Mouse (Mus musculus): Measurements from ENCODE around the gene Prdx5. TPM values are rescaled to one million over a fixed set of nuclear protein-coding genes. Genes with fewer than 3 reads are reported as not detected.

Gene Prdx5
- 59.7 TPM for total RNA-seq (2023)

DNA sequence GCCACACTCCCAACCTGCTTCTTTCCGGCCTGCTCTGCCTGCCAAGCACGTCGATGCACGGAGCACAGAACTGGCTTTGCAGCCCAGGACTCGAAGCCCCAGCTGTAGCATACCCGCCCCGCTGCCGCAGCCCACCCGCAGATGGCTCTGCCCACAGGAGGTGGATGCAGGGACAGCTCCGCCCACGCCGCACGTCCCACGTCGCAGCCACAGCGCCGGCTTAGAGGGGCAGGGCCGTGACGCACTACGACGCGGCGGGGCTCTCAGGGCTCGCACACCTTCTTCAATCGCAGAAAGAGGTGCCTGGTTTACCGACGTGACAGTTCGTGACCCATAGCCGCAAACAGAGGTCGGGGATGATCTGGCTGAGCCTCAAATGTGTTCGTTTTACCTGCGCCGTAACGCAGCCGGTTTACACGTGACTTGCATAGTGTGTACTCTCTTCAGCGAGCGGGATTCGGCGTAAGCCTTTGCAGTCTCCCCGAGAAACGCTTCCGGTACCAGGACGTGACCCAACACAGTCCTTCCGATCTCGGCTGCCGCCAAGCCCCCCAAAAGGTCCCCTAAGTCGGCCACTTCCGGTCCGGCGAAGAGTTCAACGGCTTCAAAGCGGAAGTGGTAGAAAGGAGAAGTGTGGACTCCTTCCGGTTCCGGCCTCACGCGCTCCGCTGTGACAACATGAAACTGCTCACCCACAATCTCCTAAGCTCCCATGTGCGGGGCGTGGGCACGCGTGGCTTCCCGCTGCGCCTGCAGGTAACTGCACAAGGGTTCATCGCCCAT, at the start of gene Prdx5, which contains the start of gene Trmt112:
Prdx5 (minus strand) TSS at position 600 of the 783 bp plus-strand sequence.
Trmt112 (plus strand) TSS at position 192 of the 783 bp plus-strand sequence.

DNA sequence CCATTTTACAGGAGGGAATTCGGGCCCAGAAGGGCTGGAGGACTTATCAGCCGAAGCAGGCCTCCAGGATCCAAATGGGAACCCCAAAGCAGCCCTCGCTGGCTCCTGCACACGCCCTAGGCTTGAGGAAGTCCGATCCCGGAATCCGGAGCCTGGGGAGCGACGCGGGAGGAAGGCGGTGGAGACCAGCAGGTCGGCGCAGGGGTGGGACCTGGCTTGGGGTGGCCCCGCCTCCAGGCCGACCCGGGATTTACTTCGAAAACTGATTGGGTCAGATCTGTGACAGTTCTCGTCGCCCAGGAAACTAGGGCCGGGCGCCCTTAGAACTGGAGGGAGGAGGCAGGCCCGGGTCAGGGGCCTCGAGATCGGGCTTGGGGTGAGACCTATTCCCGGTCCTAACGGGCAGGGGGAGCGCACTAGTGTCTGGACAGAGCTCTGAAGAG, 32.4 kb upstream of the Prdx5 start, which contains the start of gene Gpr137:
Gpr137 (minus strand) TSS at position 232 of the 443 bp plus-strand sequence.

DNA sequence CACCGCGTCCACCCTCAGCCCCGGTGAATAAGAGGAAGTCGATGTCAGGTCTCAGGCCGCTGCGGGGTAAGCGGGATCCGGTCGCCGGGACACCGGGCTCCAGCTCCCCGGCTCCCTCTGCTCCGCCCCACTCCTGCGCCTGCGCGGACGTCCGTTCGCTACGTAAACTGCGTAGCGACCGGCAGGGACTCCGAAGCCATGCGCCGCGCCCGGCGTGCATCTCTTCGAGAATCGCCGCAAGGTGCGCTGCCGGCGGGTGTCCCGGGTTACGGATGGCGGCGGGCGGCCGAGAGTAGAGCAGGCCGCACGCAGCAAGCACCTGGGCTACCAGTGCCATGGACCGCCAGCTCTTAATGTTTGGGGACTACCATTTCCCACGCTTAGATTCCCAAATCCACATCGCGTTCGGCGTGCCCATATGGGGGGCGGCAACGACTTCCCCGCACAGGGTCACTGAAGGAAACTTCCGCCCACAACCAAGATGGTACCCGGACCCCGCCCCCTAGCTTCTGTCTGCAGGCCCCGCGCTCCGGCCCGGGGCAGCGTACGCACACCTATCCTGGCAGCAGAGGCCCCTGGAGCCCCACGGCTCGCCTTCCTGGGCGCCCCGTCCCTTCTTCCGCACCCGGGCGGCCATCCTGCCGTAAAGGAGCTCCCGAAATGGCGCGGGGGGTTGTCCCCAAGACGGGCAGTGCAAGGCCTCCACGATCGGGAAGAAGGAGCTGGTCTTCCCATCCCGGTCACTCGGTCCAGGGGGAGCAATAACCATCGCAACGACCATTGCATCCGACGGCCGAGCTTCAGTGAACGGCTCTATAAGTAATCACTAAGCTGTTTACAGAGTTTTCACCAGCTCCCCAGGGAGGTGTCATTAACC, 31.7 kb upstream of the Prdx5 start, which contains the start of gene Bad:
Bad (plus strand) TSS at position 490 of the 877 bp plus-strand sequence.

DNA sequence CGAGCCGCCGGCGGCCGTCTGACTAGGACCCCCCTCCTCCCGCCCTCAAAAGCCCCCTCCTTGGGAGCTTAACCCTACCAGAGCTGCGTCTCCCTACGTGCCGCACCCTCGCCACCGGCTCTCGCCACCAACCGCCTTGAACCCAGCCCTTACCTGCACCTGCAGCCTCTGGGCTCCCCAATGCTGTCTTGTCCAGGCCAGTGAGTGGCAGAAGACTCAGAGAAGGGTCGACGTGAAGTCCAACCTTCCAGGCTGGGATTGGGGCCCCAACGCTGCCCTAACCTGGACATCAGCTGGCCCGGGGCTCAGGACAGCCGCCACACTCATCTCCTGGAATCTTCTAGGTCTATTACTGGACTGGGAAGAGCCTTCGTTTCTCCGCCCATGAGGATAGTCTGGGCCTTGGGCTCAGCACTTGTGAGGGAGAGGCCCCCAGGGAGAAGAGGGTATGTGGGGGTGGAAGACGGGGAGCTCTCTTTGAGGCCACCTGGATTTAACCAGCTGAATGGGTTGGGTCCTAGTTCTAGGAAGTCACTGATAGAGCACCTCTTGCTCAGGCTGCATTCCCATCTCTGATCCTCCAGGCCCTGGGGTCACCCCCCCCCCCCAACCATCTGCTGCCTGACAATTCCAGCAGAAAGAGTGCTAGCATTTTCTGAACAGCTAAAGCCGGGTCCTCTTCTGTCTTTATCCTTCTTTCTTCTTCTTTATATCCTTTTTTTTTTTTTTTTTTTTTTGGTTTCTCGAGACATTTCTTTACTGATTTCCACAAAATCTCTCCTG, 24.5 kb upstream of the Prdx5 start, which contains the start of gene Kcnk4:
Kcnk4 (minus strand) TSS at position 321 of the 783 bp plus-strand sequence.

DNA sequence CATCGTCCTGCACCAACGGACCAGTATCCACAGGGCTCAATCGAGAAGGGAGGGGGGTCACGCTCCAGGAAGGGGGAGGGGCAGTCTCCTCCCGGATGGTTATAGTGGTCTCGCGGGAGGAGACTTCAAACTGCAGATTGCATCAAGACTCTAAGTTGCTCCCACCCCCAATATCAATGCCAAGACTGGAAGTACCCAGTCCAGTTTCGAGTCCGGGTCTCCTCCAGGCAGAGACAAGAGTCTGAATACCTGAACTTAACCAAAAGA, 15.3 kb upstream of the Prdx5 start, which contains the start of gene Catsperz:
Catsperz (minus strand) TSS at position 74 of the 267 bp plus-strand sequence.

DNA sequence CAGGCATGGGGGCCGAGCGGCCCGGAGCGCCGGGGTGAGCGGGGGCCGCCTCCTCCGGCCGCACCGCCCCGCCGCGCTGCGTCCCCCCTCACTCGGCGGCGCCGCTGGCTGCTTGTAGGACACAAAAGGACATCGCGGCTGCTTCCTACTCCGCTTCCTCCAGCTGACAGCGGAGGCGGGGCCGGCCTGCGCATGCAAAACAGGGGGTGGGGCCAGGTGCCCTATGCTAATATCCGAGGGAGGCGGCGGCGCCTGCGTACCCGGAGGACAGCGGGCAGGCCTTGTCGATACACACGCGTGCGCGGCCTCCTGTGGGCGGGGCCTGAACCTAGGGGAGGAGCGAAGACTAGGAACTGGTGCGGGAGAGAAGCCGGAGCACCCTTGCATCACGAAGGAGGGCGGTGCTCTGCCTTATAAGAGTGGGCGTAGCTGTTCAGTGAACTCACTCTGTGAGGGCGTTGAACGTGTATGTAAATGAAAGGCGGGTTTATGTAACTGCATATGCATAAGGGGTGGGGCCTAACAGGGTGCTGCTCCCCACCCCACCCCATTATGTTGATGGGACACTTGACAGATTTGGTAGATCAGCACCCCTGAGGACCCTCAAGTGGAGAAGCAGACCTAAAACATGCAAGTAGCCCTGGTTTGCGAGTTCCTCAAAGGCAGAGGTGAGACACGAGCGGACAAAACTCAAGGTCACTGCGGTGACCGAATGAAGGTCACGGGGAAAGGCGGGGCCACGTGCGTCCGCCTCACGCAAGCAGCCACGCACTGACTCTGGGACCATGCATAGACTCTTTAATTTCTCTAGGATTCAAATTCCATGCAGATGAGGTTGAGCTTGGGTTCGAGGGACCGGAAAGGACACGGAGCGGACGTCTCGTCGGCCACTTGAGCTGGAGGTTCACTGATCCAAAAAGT, 12.0 kb upstream of the Prdx5 start, which contains the start of gene Esrra:
Esrra (minus strand) TSS at position 167 of the 921 bp plus-strand sequence.

DNA sequence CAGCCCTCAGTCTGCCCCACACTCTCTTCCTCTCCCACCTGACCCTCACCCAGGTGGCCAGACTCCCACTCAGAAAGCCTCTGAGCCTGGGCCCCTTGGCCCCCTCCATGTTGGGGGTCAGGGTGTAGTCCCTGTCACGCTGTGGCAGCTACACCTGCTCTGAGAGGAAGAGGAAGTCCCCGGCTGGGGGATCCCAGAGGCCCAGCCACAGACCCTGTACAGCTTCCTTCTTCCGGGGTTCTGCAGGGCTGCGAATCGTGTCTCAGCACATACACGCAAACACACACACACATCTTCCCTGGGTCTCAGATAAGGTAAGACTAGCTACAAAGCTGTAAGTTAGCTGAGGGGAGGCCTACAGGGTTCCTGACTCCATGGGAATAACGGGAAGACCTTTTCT, 51.9 kb downstream of the Prdx5 start, which contains the start of gene Ccdc88b:
Ccdc88b (minus strand) TSS at position 181 of the 400 bp plus-strand sequence.

Other genes with a start within 250 kb of the Prdx5 start
- 23.8 TPM for gene Rps6ka4, start 69.5 kb downstream of the Prdx5 start, total RNA-seq (2023)
- gene Ccdc88b, start 51.9 kb downstream of the Prdx5 start, total RNA-seq (2023), result 89.2 TPM
- 127 TPM for gene Trmt112, start 408 bp downstream of the Prdx5 start, total RNA-seq (2023)
- 26.2 TPM for gene Esrra, start 11.7 kb upstream of the Prdx5 start, total RNA-seq (2023)
- gene Catsperz, start 15.3 kb upstream of the Prdx5 start, total RNA-seq (2023), result not detected
- gene Kcnk4, start 24.4 kb upstream of the Prdx5 start, total RNA-seq (2023), result not detected
- gene Bad, start 31.8 kb upstream of the Prdx5 start, total RNA-seq (2023), result 7.8 TPM
- gene Gpr137, start 32.4 kb upstream of the Prdx5 start, total RNA-seq (2023), result 6.1 TPM
- 120 TPM for gene Ppp1r14b, start 64.9 kb upstream of the Prdx5 start, total RNA-seq (2023)
- gene Plcb3, start 66.4 kb upstream of the Prdx5 start, total RNA-seq (2023), result 6.9 TPM
- 14.8 TPM for gene Fkbp2, start 70.4 kb upstream of the Prdx5 start, total RNA-seq (2023)
- 15.2 TPM for gene Vegfb, start 77.5 kb upstream of the Prdx5 start, total RNA-seq (2023)
- gene Dnajc4, start 82.5 kb upstream of the Prdx5 start, total RNA-seq (2023), result 17.2 TPM
- gene Nudt22, start 86.0 kb upstream of the Prdx5 start, total RNA-seq (2023), result 6.0 TPM
- gene Trpt1, start 86.0 kb upstream of the Prdx5 start, total RNA-seq (2023), result 4.3 TPM
- gene Fermt3, start 109.4 kb upstream of the Prdx5 start, total RNA-seq (2023), result 152 TPM
- 117 TPM for gene Stip1, start 129.9 kb upstream of the Prdx5 start, total RNA-seq (2023)
- 12.3 TPM for gene Macrod1, start 146.7 kb upstream of the Prdx5 start, total RNA-seq (2023)
- gene Flrt1, start 195.6 kb upstream of the Prdx5 start, total RNA-seq (2023), result not detected

Data from CD8-positive naive resting alpha-beta T cell, adult 57 days (primary cell).